Mouse (Mus musculus) gastrocnemius, postnatal 10 days (tissue): Measurements from ENCODE around the gene Mecom. TPM values are rescaled to one million over a fixed set of nuclear protein-coding genes. Genes with fewer than 3 reads are reported as not detected.

Experiments used
- DNase-seq: peaks from one replicate; pipeline ENCODE4 v3.0.0; 2021; ENCODE audit warnings: mixed read lengths
- total RNA-seq, 2 experiments: library from RNA; stranded (reverse); gene quantifications; 2 replicates each; pipeline ENCODE4 v1.2.3; 2021

Gene Mecom
- total RNA-seq, 2 experiments from 2014 or later, result 10.1 to 14.5 TPM

DNA sequence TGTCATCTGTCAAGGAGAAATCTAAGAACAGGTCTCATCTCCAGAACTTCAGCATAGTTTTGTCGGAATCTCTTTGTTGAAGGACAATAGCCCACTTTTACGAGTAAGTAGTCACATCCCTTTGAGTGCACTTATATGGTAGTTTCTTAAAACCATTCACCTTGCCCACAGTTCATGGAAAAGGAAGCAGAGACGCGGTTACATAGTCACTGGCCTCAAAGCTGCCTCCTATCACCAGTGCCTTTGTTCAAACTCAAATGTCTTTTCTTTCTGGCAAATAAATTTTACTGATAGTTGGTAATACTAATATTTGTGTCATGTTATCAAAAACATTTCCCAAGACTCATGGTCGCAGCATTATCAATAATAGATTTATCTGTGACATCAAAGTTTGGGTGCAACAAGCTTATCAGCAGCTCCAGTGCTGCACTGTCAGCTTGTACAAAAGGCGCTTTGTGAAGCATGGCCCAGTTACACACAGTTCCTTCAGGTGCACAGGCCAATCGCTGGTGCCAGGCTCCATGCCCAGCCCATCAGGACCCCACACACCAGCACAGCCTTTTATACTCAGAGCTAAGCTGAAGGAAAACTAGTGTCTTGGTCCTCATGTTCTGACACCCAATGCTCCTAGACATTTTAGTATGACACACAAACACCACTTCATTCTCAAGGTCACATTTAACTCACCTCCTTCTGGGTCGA is 399.3 kb downstream of the Mecom start:
- no peak for DNase-seq

DNA sequence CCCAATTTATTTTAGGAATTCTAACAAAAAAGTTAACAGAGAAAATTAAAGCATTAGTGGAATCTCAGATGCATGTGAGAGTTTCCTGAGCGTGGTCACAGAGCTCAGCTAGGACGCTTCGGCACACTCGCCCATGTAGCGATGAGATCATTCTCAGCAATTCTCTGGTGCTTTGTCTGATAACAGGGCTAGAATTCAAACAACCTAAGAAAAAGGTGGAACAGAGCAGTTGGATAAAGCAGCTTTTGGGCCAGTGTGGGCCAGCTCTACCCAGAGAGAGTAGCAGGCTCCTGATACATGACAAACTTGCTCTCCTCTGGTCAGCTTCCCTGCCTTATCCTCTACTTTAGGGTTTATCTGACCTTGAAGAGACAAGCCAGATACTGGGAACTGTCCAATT is 402.8 kb downstream of the Mecom start:
- no peak for DNase-seq

- no peak for DNase-seq
Observed at GRCm38 (mm10) chr3:30143961-30144411, 403.8 kb downstream of the Mecom start.

GRCm38 (mm10) chr3:30143440-30143839 is 404.4 kb downstream of the Mecom start:
- no peak for DNase-seq

GRCm38 (mm10) chr3:30140349-30140748 is 407.5 kb downstream of the Mecom start:
- DNase-seq, result no peak

GRCm38 (mm10) chr3:30139678-30140077 is 408.1 kb downstream of the Mecom start:
- DNase-seq, result no peak

DNA sequence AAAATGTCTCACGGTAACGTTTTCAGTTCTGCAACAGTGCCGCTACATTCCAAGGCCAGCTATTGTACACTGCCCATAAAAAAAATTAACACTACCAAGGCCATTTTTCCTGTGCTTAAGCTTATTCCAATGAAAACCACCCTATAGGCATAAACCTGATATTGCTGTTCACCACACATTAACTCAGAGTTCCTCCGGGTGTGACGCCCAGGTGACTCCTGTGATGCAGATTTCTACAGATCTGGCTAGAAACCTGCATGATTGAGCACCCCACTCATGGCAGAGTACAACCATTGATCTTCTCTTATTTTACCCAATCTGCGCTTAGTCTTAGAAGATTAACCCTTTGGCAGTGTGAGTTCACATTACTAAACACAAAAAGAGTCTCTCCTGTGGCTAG is 409.2 kb downstream of the Mecom start:
- no peak for DNase-seq

GRCm38 (mm10) chr3:30135857-30136256 is 412.0 kb downstream of the Mecom start:
- DNase-seq, result no peak

- no peak for DNase-seq
Observed at GRCm38 (mm10) chr3:30135119-30135518, 412.7 kb downstream of the Mecom start.

GRCm38 (mm10) chr3:30132981-30133380 is 414.8 kb downstream of the Mecom start:
- no peak for DNase-seq

GRCm38 (mm10) chr3:30132370-30132769 is 415.4 kb downstream of the Mecom start:
- no peak for DNase-seq

DNA sequence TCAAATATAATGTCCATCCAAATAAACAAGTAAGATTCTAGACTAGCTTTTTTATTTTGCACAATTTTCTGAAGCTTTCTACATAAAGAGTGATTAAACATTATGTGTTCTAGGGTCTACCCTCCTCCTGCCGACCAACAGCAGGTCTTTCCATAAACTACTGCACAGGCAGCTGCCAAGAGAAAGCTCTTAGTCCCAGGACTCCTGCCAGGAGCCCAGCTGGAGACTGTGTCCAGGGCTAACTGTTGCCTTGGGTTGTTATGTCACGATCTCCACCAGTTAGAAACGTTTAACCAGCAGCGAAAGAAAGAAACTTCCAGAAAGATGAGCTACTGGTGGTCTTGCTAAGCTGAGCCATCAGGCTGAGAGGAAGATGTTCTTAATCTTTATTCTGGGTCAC is 417.3 kb downstream of the Mecom start:
- peak; percentile 60 for DNase-seq

DNA sequence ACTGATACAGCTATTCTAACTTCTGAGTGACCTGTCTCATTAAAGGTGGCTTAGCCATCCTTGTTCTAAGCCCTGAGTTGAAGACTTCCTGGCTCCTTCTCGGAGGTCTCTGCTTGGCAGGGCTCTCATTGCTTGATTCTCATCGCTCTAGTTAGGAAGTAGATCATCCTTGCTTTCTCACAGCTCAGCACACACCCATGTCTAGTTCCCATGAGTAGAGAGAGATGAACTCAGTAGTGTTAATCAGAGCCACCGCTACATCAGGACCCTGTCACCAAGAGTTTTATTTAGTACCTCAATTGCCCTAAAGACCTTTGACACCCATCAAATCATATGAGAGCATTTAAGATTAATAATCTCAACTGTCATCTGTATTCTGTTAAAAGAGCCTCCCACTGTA is 425.2 kb downstream of the Mecom start:
- no peak for DNase-seq

- DNase-seq, result no peak
Observed at GRCm38 (mm10) chr3:30120790-30121512, 426.9 kb downstream of the Mecom start.

GRCm38 (mm10) chr3:30118594-30119297 is 429.1 kb downstream of the Mecom start:
- no peak for DNase-seq

DNA sequence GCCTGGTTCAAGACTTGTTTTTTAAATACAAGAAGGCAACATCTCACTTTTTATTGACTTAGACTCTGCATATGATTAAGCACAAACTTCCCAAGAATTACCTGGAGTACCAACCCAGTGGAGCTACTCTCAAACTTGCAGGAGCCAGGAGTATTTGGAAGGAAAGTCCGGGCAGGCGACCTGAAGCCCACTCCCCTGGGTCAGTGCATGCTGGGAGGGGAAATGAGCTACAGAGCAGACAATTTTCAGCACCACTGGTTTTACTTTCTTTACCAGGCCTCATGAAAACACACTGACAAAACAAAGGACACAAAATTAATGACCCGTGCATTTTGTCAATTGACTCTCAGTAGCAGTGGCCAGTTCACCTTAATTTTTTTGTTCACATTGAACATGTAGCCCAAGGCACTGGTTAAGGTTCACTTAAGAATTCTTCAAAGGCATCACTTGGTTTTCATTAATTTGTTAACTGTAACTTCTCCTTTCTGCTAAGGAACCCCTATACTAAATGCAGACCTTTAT is 434.5 kb downstream of the Mecom start:
- DNase-seq, result no peak

- DNase-seq, result no peak
Observed at GRCm38 (mm10) chr3:30107945-30108670, 439.7 kb downstream of the Mecom start.

DNA sequence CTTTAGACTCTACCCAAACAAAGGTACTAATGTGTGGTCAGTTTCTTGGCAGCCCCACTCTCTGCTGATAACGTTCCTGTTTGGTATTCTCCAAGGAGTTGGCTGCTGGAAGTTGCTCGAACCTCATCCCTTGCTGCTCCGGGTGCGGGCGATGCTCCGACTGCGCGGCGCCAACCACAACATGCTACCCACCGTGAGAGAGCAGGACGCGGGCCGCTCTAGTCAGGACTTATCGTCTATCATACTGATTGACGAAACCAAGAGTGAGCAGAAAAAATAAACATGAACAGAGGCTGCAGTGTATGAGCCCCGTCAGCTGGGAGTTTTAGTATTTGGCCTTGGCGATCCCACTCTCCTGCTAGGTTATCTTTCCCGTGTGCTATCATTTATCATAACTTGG is 441.3 kb downstream of the Mecom start:
- no peak for DNase-seq

DNA sequence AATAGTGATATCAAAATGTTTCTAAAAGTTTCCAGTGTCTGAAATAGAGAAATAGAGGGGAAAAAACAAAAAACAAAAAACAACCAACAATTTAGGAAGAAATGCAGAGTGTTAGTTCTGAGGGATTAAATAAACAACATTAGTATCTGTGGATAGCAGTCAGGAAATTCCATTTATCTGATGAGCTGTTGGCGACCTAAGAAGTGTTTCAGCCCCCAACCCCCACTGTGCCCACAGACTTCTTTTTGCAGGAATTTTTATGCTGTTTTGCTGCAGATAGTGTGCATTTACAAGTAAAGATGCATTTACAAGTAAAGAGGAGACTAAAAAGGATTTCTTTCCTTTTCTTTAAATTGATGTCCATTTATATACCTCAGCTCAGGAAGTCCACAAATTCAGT is 441.9 kb downstream of the Mecom start:
- no peak for DNase-seq

GRCm38 (mm10) chr3:30105194-30105823 is 442.5 kb downstream of the Mecom start:
- DNase-seq, result no peak

- DNase-seq, result no peak
Observed at GRCm38 (mm10) chr3:30104515-30105098, 443.2 kb downstream of the Mecom start.
